Mouse (Mus musculus) hindbrain, embryonic 15.5 days (tissue): ENCODE data around the gene Gen1. TPM values are rescaled to one million over a fixed set of nuclear protein-coding genes. Genes with fewer than 3 reads are reported as not detected.

Experiments
- ATAC-seq: fragments of 200-750 bp; cut with Nextera tagmentation; 2 replicates; pipeline ENCODE4 v1.8.0; 2017; ENCODE audit warnings: low read depth, moderate number of reproducible peaks, moderate TSS enrichment; ENCODE audit not compliant: low FRiP score
- H3K27ac ChIP-seq: fragments of 300-500 bp; sonication (generic); replicated peaks from 2 replicates; pipeline ENCODE4 v1.5.1; 2015; ENCODE audit warnings: mild to moderate bottlenecking, inconsistent platforms
- H3K27me3 ChIP-seq: fragments of 300-500 bp; sonication (generic); 2 replicates; pipeline ENCODE4 v1.6.1; 2015; ENCODE audit warnings: control low read depth, inconsistent platforms
- H3K36me3 ChIP-seq: fragments of 300-500 bp; sonication (generic); 2 replicates; pipeline ENCODE4 v1.6.1; 2015; ENCODE audit warnings: control low read depth, inconsistent platforms
- H3K4me1 ChIP-seq: fragments of 300-500 bp; sonication (generic); replicated peaks from 2 replicates; pipeline ENCODE4 v1.6.1; 2015; ENCODE audit warnings: control low read depth, inconsistent platforms
- H3K4me2 ChIP-seq: fragments of 300-500 bp; sonication (generic); 2 replicates; pipeline ENCODE4 v1.6.1; 2015; ENCODE audit warnings: moderate library complexity, mild to moderate bottlenecking, inconsistent platforms
- H3K4me3 ChIP-seq: fragments of 300-500 bp; sonication (generic); 2 replicates; pipeline ENCODE4 v1.5.1; 2015; ENCODE audit warnings: mild to moderate bottlenecking, inconsistent platforms
- H3K9ac ChIP-seq: fragments of 300-500 bp; sonication (generic); 2 replicates; pipeline ENCODE4 v1.6.1; 2015; ENCODE audit warnings: inconsistent platforms
- H3K9me3 ChIP-seq: fragments of 300-500 bp; sonication (generic); 2 replicates; pipeline ENCODE4 v1.6.1; 2016; ENCODE audit warnings: control low read depth, inconsistent platforms
- WGBS: fragments of 180-500 bp; shearing (Covaris S2); methylation state at CpG from one replicate; pipeline ENCODE4 v1.1.7; 2015; 5-methylcytosine and 5-hydroxymethylcytosine counted together
- polyA plus RNA-seq: library from polyadenylated mRNA; unstranded; fragments of >200 nt; fragmentation: Nextera tagmentation; extraction: Ambion mirVana; gene quantifications from 2 replicates; pipeline ENCODE4 v1.2.1, GENCODE M21; 2015

The Gen1 gene
- polyA plus RNA-seq, 1 experiment from 2014 or later: 1.8 TPM

DNA sequence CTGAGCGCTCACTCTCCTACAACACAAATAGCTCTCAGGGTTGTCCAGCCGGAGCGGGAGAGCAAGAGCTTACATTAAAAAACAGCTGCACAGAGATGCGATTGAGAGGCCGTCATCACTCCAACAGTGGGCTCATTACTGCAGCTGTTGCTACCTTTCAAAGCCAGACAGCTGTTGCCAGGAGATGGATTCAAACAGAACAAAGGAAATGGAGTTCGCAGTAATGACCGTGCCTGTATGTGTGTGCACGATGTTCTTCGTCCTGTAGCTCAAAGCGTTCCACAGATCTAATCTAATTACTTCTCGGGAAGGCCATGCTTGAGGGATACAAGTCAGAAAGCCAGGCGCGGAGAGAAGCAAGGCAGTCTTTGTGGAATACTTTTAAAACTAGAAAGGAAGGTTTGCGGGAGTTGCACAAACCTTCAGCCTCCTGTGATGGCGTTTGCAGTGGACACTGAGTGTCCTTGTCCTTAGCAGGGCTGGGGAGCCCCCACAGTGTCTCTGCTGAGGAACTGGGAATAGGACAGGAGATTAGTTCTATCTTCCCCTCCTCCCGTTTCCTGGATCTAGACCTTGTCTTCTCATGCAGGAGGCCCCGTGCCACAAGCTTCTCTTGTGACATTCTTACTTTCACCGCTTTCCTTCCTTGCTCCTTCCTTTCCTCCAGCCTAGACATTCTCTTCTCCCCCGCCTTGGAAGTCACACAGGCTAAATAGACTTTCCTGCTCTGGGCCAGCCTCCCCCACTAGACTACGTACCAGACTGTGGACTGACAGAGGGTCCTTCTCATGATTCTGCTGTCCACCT is 43.9 kb downstream of the Gen1 start:
- WGBS: 46% methylated on average over 20 of the region's 20 CpGs
- Histone ChIP-seq H3K27me3 (no peaks in the 10 kb centered on the region), H3K4me1 (peaks cover 12% of the 10 kb centered on the region; the same call in 1 of the 2 replicates), H3K4me2 (no peak overlapping the region; the same call in 1 of the 2 replicates), H3K36me3 (no peaks in the 10 kb centered on the region), H3K27ac (0 out of 2 replicates have a peak overlapping the region, but pooled peaks have one; percentile 39), H3K9me3 (no peaks in the 10 kb centered on the region), H3K9ac (no peak overlapping the region), H3K4me3 (no peak overlapping the region)
- peak; percentile 77 for ATAC-seq

DNA sequence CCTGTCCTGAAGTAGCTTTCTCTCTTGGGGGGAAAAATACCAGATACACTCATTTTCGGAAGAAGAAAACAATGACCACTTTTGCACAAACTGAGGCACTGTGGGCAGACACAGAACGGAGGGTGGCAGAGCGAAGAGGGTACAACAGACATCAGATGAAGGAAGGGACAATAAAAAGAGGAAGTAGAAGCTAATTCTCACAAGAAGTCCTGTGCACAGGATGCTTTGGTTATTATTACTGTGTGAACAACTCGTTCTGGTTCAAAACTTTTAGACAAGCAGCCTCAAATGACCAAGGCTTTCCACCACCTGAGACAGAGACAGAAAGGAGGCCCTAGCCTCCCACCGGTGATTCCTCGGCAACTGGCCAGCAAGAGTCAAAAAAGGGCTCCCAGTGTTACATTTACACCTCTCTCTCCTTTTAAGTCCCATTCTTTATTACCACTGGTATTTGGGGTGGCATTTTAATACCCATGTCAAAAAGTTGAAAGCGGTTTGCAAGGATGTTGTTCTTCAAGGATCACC is 47.8 kb downstream of the Gen1 start:
- 83% methylated on average over 7 of the region's 7 CpGs for WGBS
- Histone ChIP-seq H3K27me3 (no peaks in the 10 kb centered on the region), H3K4me2 (no peak overlapping the region), H3K27ac (no peak overlapping the region), H3K9me3 (no peaks in the 10 kb centered on the region), H3K4me1 (peaks cover 9% of the 10 kb centered on the region; the same call in 1 of the 2 replicates), H3K4me3 (no peak overlapping the region), H3K9ac (no peak overlapping the region), H3K36me3 (no peaks in the 10 kb centered on the region)
- ATAC-seq: no peak

GRCm38 (mm10) chr12:11216454-11216853 is 49.1 kb downstream of the Gen1 start:
- 0 out of 2 replicates have a peak, but pooled peaks cover 2% of the 10 kb centered on the region for H3K4me1 ChIP-seq
- H3K27ac ChIP-seq: no peak overlapping the region
- no peak overlapping the region for H3K9ac ChIP-seq
- H3K9me3 ChIP-seq: no peaks in the 10 kb centered on the region
- no peaks in the 10 kb centered on the region for H3K36me3 ChIP-seq
- H3K4me3 ChIP-seq: no peak overlapping the region
- H3K27me3 ChIP-seq: no peaks in the 10 kb centered on the region
- no peak for ATAC-seq
- no peak overlapping the region for H3K4me2 ChIP-seq
- WGBS: 57% methylated on average over 3 of the region's 3 CpGs

DNA sequence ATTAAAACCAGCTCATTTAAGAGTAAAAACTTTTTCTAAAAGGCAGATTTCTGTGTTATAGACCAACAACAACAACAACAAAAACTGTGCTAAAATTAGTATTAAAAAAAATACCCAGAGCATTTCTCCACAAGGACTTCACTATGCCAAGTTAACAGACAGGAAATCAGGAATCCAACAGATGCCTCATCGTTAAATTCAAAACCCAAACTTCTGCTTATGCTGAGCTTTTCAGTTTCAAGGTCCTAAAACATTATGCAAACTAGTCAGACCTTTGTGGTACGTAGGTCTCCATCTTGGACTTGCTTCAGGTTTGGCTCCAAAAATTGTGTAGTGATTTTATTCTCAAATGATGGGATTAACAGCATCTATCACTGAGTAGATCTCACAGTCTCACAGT is 50.0 kb downstream of the Gen1 start:
- H3K9me3 ChIP-seq: no peaks in the 10 kb centered on the region
- no peaks in the 10 kb centered on the region for H3K36me3 ChIP-seq
- no peak for ATAC-seq
- WGBS: 92% methylated on average over 2 of the region's 2 CpGs
- no peak overlapping the region for H3K4me2 ChIP-seq
- H3K27me3 ChIP-seq: no peaks in the 10 kb centered on the region
- H3K9ac ChIP-seq: no peak overlapping the region
- no peak overlapping the region for H3K4me3 ChIP-seq
- H3K27ac ChIP-seq: no peak overlapping the region
- no peaks in the 10 kb centered on the region for H3K4me1 ChIP-seq

DNA sequence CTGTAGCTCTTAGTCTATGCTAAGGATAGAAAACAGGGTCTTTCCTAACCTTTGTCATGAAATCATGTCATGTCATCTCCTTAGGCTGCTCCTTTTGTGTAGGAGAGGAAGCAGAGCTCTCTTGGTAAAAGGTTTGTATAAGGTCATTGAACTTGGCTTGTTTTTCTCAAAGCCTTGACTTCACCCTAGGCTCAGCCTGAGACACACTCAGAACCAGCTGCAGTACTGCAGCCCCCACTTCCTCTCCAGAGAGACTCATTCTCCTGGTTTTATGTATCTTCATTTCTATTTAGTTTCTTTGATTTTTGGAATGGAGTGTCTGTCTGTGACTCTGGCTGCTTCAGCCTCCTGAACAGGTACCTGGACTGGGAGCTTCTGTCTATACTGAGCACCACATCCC is 50.8 kb downstream of the Gen1 start:
- no peaks in the 10 kb centered on the region for H3K4me1 ChIP-seq
- no peak overlapping the region for H3K4me2 ChIP-seq
- no peak overlapping the region for H3K4me3 ChIP-seq
- H3K27ac ChIP-seq: no peak overlapping the region
- no peak overlapping the region for H3K9ac ChIP-seq
- H3K36me3 ChIP-seq: no peaks in the 10 kb centered on the region
- ATAC-seq: no peak
- H3K9me3 ChIP-seq: no peaks in the 10 kb centered on the region
- H3K27me3 ChIP-seq: no peaks in the 10 kb centered on the region

GRCm38 (mm10) chr12:11212881-11213280 is 52.7 kb downstream of the Gen1 start:
- no peak overlapping the region for H3K4me2 ChIP-seq
- no peak overlapping the region for H3K4me3 ChIP-seq
- H3K9me3 ChIP-seq: no peaks in the 10 kb centered on the region
- H3K27me3 ChIP-seq: no peaks in the 10 kb centered on the region
- ATAC-seq: no peak
- H3K9ac ChIP-seq: no peak overlapping the region
- H3K4me1 ChIP-seq: no peaks in the 10 kb centered on the region
- no peak overlapping the region for H3K27ac ChIP-seq
- 90% methylated on average over 1 of the region's 1 CpGs for WGBS
- no peaks in the 10 kb centered on the region for H3K36me3 ChIP-seq

DNA sequence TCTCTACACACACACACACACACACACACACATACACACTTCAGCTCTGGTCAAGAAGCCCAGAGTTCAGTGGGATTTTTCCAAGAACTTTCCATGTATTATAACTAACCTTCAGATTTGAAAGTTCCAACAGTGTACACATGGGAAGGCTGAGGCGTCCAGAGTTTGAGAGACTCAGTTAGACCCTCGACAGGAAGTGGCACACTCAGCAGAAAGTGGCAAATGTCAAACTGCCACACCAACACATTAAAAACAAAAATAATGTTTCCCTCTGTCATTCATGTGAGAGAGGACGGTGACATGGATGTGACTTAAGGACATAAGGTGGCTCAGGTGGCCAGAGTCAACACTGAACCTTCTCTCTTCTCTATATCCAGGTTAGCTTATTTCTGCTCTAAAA is 55.2 kb downstream of the Gen1 start:
- WGBS: 83% methylated on average over 3 of the region's 3 CpGs
- no peak for ATAC-seq
- no peak overlapping the region for H3K27ac ChIP-seq
- H3K27me3 ChIP-seq: no peaks in the 10 kb centered on the region
- no peaks in the 10 kb centered on the region for H3K36me3 ChIP-seq
- no peaks in the 10 kb centered on the region for H3K9me3 ChIP-seq
- no peaks in the 10 kb centered on the region for H3K4me1 ChIP-seq
- no peak overlapping the region for H3K9ac ChIP-seq
- H3K4me2 ChIP-seq: no peak overlapping the region
- no peak overlapping the region for H3K4me3 ChIP-seq

DNA sequence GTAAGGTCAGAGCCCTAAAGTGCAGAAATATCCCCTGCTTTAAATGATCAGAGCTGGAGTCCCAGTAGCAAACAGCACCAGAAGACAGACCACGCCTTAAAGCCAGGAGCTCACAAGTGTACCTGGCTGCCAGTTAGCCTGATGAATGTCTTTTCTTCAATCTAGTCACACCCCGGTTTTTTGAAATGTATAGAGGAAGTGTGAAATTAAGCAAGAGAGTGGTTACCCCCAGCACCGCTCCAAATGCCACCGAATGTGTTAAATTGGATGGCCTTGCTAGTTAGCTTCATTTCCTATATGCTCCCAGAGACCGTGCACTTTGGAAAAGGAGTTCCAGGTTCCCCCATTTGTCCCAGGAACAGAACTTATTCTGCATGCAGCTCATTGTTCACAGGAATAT is 56.0 kb downstream of the Gen1 start:
- no peaks in the 10 kb centered on the region for H3K9me3 ChIP-seq
- no peak overlapping the region for H3K4me3 ChIP-seq
- no peak overlapping the region for H3K9ac ChIP-seq
- H3K27ac ChIP-seq: no peak overlapping the region
- H3K27me3 ChIP-seq: no peaks in the 10 kb centered on the region
- no peaks in the 10 kb centered on the region for H3K36me3 ChIP-seq
- H3K4me2 ChIP-seq: no peak overlapping the region
- WGBS: 80% methylated on average over 5 of the region's 5 CpGs
- H3K4me1 ChIP-seq: no peaks in the 10 kb centered on the region
- no peak for ATAC-seq

GRCm38 (mm10) chr12:11208872-11209271 is 56.7 kb downstream of the Gen1 start, which contains the start of gene Msgn1:
Gene Msgn1 (minus strand): TSS chr12:11208972.
- Histone ChIP-seq H3K27me3 (no peaks in the 10 kb centered on the region), H3K9ac (no peak within 1 kb of the TSS), H3K4me1 (no peaks in the 10 kb centered on the region), H3K36me3 (no peaks in the 10 kb centered on the region), H3K9me3 (no peaks in the 10 kb centered on the region), H3K4me3 (no peak within 1 kb of the TSS), H3K27ac (no peak within 1 kb of the TSS), H3K4me2 (no peak within 1 kb of the TSS)
- 65% methylated on average over 5 of the region's 5 CpGs for WGBS
- no peak for ATAC-seq

GRCm38 (mm10) chr12:11206321-11206720 is 59.3 kb downstream of the Gen1 start:
- no peak for ATAC-seq
- Histone ChIP-seq H3K36me3 (no peaks in the 10 kb centered on the region), H3K9ac (no peak overlapping the region), H3K27me3 (no peaks in the 10 kb centered on the region), H3K4me2 (no peak overlapping the region), H3K27ac (no peak overlapping the region), H3K9me3 (no peaks in the 10 kb centered on the region), H3K4me1 (no peaks in the 10 kb centered on the region), H3K4me3 (no peak overlapping the region)
- WGBS: 70% methylated on average over 4 of the region's 4 CpGs

DNA sequence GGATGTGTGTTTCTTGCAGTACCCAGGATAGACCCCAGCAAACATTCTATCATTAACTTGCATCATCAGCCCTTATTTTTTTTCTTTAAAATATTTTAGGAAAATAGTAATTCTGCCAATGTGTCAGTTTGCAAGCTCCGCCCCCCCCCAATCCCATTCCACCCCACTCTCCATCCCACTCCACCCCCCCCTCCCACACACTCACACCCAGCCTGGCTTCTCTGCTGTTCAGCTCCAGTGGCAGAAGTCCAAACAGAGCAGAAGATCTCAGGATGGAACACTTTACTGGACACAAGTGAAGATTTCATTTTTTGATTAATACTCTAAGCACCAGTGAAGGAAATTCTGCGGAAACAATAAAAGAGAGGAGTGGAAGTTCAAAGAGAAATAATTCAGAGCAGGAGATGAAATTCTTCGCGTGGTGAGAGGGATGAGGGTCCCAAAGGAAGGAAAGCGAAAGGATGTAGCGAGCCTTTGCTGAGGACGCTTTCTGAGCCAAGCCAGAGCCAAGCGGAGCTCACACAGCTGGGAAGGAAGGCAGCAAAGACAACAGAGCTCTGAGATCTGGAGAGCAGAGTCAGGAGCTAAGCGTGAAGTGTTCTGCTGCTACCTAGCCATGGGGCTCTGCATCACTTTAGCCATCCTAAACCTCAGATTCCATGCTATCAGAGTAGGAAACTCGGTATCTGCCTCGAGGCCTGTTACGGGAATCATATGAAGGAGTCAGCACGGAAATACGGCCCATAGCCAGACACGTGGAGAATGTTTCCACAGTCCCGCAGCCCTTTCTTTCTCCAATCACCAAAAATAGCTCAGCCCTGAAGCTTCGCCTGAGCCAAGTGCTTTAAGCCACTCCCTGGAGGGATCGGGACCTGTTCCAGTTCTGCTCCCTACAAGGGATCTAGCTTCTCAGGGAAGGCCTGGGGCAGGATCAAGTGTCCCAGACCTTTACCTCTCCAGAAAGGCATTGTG is 61.6 kb downstream of the Gen1 start:
- Histone ChIP-seq H3K4me3 (no peak overlapping the region), H3K9me3 (no peaks in the 10 kb centered on the region), H3K36me3 (no peaks in the 10 kb centered on the region), H3K9ac (no peak overlapping the region), H3K4me1 (no peaks in the 10 kb centered on the region), H3K27ac (no peak overlapping the region), H3K27me3 (no peaks in the 10 kb centered on the region), H3K4me2 (no peak overlapping the region)
- no peak for ATAC-seq
- WGBS: 82% methylated on average over 18 of the region's 18 CpGs

DNA sequence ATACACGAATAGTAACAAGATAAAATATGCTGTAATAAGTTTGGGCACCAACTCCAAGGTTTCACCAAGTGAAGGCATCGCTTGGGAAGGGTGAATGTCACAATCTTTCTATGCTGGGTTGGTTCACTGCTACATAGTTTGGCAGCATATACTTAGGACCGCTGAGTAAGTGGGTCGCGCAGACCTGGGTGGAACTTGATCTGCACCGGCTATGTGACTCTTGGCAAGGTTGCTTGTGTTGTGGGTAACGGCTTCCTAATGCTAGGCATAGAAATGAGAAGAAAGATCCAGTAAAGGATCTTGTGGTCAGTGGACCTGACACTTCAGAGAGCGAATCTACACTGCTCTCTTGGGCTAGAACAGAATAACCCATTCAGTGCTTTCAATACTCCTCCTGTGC is 63.1 kb downstream of the Gen1 start:
- H3K4me2 ChIP-seq: no peak overlapping the region
- H3K9me3 ChIP-seq: no peaks in the 10 kb centered on the region
- no peaks in the 10 kb centered on the region for H3K36me3 ChIP-seq
- ATAC-seq: no peak
- no peak overlapping the region for H3K9ac ChIP-seq
- H3K4me1 ChIP-seq: no peaks in the 10 kb centered on the region
- 93% methylated on average over 8 of the region's 8 CpGs for WGBS
- no peak overlapping the region for H3K4me3 ChIP-seq
- H3K27me3 ChIP-seq: no peaks in the 10 kb centered on the region
- no peak overlapping the region for H3K27ac ChIP-seq
